Mouse (Mus musculus): ENCODE measurements around the gene Atp10a.

GRCm38 (mm10) chr7:58754076-58754475 is 98.1 kb downstream of the Atp10a start:
- no peak for TF ChIP-seq POLR2A (IDR thresholded peaks at IDR 0.05; ENCODE audit: low read depth, low read length)
- TF ChIP-seq CTCF (IDR thresholded peaks at IDR 0.05; ENCODE audit: extremely low read depth, insufficient read length, insufficient replicate concordance, low read depth, low read length) = no peak
